Mouse (Mus musculus) layer of hippocampus, adult 9-11 months (tissue): ENCODE measurements around the gene Adcy7.

ENCODE experiments used
- DNase-seq: peaks from one replicate; pipeline ENCODE4 v3.0.0; 2022

The Adcy7 gene

DNA sequence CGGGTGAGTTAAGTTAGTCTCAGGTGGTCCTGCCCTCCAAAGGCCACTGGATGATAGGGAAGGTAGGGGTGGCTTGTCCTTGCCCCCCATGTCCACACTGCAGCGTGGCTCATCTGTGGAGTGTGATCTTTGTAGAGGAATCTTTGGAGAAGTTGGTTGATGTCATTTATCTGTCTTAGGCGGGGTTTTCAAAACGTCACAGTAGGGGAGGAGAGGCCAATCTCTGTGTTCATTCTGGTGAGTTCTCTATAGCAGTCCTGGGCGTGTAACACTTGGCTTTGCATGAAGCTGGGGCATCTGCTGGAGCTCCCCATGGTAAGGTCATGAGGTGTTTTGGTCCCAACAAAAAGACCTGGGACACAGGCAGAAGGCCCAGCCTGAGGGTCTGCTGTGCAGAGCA, 1.9 kb downstream of the Adcy7 start:
- DNase-seq = no peak

DNA sequence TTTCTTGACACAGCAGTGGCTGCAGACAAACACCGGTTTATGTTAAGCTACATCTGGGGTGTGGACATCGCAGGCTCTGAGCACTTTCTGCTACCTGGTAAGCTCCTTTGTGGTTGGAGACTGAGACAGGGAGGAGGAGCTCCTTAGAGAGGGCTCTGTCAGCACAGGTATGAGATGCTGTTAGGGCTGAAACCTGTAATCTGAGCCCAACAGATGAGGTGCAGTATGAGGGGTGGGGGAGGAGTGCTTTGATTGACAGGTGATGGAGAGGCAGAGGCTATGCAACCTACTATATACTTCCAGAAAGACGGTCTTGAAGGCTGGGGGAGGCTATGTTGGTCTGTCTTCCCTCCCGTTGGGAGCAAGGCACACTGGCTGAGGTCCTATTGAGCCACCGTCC, 7.0 kb downstream of the Adcy7 start:
- DNase-seq = no peak

DNA sequence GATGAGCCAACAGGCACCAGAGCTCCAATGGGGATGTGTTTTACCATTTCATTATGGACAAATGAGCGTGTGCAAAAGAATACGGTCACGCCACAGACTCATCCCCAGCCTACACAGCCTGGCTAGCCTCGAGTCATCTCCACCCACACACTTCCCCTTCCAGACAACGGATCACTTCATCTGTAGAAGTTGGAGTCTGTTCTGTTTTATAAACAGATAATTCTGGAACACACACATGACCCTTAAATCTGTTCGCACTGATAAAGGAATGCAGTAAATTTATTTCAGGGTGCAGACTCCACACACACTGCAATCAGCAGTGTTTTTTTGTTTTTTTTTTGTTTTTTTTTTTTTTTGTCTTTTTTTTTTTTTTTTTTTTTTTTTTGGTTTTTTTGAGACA, 7.5 kb downstream of the Adcy7 start:
- DNase-seq = peak; percentile 44

GRCm38 (mm10) chr8:88280904-88281303, 8.7 kb downstream of the Adcy7 start:
- DNase-seq = no peak

DNA sequence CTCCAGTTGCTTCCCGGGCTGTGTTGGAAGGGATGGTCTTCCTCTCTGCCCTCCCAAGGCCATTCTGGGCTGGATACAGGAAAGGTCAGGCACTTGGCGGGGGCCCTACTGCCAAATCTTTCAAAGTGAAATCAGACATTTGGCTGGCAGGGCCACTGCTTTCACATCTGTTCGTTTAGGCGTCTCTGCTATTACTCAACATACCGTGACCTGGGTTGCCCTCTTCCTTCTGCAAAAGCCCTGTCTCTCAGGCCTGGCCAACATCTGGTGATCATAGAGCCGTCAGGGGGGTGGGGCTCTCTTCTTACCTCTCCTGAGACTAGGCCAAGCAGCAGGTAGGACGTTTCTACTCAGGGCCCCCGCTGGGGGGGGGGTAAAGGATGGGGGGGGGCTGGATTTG, 10.5 kb downstream of the Adcy7 start:
- DNase-seq = no peak

GRCm38 (mm10) chr8:88283243-88284115, 11.3 kb downstream of the Adcy7 start:
- no peak for DNase-seq

DNA sequence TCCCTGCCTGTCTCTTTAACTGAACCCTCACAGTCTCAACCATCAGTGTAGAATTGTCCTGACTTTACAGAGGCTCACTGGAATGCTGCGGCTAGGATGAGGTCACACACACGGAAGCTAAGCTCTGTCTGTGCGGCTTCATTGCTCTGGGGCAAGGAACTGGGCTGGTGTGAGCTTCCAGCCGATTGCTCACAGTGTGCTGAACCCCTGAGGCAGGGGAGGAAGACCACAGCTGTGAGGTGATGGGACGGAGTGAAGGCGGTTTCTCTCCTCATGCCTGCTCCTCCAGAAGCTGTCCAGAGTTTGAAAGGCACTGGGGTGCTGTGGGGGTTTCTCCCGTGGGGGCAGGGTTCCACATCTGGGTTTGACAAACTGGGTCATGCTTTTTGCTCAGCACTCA, 12.5 kb downstream of the Adcy7 start:
- DNase-seq = no peak

GRCm38 (mm10) chr8:88285469-88286356, 13.5 kb downstream of the Adcy7 start:
- DNase-seq = no peak

DNA sequence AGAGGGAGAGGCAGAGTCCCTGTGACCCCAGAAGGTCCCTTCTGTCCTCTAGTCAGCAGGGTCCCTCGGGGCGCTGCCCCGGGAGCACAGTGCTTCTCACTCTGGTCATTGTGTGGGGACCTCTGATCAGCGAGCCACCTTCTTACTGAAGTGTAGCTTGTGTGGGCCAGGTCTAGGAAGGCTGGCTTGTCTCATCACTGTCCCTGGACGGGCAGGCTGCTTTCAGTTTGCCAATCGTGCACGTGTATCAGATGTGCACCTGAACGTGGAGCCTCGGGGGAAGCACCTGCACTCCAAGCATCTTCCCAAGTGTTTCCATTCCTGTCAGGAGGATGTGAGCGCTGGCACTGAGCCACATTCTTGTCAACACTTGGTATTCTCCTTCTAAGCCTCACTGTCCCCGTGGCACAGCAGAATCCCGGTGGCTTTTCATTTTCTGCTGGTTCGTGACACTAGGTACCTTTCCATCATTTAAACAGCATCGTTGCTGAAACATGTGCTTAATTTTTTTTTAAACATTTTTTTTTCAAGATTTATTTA, 14.3 kb downstream of the Adcy7 start:
- DNase-seq = no peak

- no peak for DNase-seq
Measured at GRCm38 (mm10) chr8:88288622-88289242, 16.5 kb downstream of the Adcy7 start.

GRCm38 (mm10) chr8:88289901-88290300, 17.7 kb downstream of the Adcy7 start:
- no peak for DNase-seq

DNA sequence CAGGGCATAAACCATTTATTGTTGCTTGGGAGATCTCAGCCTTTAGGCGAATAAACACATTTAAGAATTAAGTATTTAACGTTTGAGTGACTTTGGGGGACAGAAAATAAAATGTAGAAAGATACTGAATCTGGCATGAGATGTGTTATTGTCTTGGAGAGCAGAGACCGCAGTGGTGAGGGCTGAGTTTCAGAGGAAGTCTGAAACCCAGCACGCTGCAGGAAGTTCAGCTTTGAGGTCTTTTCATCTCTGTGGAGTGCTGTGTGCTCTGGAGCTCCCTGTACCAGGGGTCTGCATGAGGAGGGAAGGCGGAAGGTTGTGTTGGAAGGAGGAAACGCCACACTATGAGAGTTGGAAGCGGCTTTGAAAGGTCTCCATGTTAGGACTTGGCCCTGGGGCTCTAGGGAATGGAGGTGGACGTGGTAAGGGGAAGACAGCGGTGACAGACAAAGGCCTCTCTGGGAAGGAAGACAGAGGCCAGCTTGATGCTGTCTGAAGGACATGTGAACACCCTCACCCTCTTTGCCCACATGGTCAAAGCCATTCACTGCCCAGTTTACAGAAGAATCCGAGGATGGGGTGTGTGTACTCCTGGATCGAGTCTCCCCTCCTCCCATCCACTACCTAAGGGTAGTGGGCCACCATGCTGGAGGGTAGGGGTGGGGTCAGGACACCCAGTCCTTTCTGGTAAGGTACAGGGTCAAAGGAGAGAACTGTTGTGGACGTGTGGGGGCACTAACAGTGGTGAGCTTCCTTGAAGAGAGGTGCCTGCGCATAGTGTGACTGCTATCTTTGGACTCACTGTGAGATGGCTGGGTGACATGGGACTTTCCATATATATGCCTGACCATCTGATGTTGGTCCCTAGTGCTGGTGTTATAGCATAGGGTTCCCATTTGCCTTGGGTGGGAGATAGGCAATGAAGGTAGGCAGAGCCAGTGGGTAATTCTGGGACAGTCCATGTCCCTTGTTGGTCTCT, 18.4 kb downstream of the Adcy7 start:
- no peak for DNase-seq

DNA sequence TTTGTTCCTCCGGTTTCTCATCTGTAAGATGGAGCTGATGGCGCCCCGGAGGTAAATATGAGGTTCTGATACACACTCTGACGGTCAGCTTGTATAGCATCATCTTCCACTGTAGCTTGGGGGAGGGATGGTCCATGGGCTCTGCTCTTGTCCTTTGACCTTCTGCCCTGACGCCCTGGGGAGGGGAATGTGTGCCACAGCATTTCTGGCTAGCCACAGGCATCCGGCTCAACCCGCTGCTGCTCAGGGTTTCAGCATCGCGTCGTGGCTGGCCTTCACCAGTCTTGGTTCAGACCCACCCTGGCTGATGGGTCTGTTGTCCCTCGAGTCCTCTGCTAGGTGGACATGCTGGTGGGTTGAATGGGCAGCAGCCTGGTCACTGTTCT, 19.1 kb downstream of the Adcy7 start:
- no peak for DNase-seq

- no peak for DNase-seq
Measured at GRCm38 (mm10) chr8:88292926-88293325, 20.7 kb downstream of the Adcy7 start.

- DNase-seq = peak; percentile 48
Measured at GRCm38 (mm10) chr8:88293590-88294356, 21.6 kb downstream of the Adcy7 start.

GRCm38 (mm10) chr8:88294977-88295376, 22.8 kb downstream of the Adcy7 start:
- no peak for DNase-seq

GRCm38 (mm10) chr8:88297976-88298732, 26.0 kb downstream of the Adcy7 start:
- peak; percentile 62 for DNase-seq

- no peak for DNase-seq
Measured at GRCm38 (mm10) chr8:88298733-88299103, 26.5 kb downstream of the Adcy7 start.

DNA sequence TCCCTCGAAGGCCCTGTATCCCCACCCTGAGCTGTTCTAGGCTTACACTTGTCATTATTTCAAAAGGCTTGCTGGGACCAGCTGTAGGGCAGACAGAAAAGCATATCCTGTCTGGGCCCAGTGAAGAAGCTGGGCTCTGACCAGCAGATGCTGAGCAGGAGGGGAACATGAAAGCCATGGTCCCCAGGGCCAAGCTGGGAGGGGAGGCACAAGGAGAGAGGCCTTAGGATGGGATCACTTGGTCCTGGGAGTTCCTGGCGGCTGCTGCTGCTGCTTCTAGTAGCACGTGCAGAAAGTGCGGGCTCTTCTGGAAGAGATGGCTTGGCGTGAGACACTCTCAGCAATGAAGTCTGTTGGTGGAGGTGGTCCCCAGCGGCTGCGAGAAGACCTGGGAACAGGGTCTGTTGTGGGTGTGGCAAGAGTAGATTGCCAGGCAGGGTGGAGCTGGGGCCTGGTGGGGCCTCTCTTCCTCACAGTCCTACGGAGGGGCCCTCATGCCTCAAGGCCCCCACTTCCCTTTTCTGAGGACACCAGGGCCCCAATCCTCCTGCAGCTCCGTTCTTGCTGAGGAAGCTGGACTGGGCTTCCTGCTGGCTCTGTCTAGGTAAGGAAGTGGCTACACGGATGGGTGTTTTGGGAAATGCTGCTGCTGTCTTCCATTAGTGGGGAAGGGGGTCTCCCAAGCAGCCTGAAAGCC, 27.9 kb downstream of the Adcy7 start:
- peak; percentile 62 for DNase-seq
